Mouse (Mus musculus) large intestine, adult 2 months (tissue): ENCODE results near the gene Rpl19. TPM values are rescaled to one million over a fixed set of nuclear protein-coding genes. Genes with fewer than 3 reads are reported as not detected.

ENCODE experiments used
- DNase-seq: peaks from one replicate; pipeline ENCODE4 v3.0.0-alpha.2; 2012; ENCODE audit warnings: low read depth, low spot score
- WGBS: fragments of 180-500 bp; shearing (Covaris S2); methylation state at CpG from one replicate; pipeline ENCODE4 v1.1.7; 2018; 5-methylcytosine and 5-hydroxymethylcytosine counted together
- polyA plus RNA-seq: library from polyadenylated mRNA; depleted of rRNA; stranded (reverse); fragments of >200 nt; gene quantifications from 2 replicates; pipeline ENCODE4 v1.2.3, GENCODE M21; 2012; rRNA removed

The Rpl19 gene
- polyA plus RNA-seq: 883 and 1,013 TPM in 2 replicates

- DNase-seq: peak; percentile 79
- under 1% methylated on average over 66 of the region's 69 CpGs for WGBS
Observed at GRCm38 (mm10) chr11:98026570-98027296, at the start of gene Rpl19. Gene Rpl19, plus strand, starts transcription at chr11:98026710.

GRCm38 (mm10) chr11:97977797-97978196 lies 48.7 kb upstream of the Rpl19 start:
- DNase-seq: no peak
- WGBS: 74% methylated on average over 5 of the region's 5 CpGs

- no peak for DNase-seq
- WGBS: 84% methylated on average over 13 of the region's 13 CpGs
Observed at GRCm38 (mm10) chr11:97978392-97978791, 48.1 kb upstream of the Rpl19 start.

DNA sequence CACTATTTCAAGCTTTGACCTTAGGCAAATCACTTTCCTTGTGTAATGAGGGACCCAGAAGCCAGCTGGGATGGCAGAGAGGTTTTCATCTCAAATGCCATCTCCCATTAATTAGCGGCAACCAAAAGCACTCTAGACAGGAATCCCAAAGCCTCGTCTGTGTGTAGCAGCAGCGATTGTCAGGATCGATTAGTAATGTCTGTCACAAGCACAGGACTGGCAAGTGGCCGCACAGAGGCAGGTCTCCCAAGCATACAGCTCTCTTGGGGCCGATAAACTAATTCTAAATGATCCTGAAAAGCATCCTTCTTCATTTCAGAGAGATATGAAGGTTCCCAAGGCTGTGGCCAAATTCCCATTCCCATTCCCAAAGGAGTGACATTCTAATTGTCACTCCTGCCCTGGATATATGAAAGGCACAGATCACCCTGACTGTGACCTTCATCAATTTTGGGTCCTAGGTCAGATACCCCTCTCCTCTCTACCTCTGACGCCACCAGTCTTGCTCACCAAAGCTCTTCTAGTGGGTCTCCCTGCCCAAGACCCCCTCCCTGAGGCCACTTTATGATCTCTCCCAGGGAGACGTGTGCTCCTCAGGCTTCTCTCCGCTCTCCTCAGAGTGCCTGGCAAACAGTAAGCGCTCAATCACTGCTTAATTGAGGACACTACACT lies 46.5 kb upstream of the Rpl19 start:
- no peak for DNase-seq
- WGBS: 71% methylated on average over 10 of the region's 10 CpGs

GRCm38 (mm10) chr11:97980531-97980966 lies 46.0 kb upstream of the Rpl19 start:
- 62% methylated on average over 9 of the region's 9 CpGs for WGBS

GRCm38 (mm10) chr11:97982721-97983120 lies 43.8 kb upstream of the Rpl19 start:
- DNase-seq: no peak
- WGBS: 87% methylated on average over 9 of the region's 9 CpGs

More at GRCm38 (mm10) chr11:97980531-97980966, 46.0 kb upstream of the Rpl19 start:
- DNase-seq: no peak

- WGBS: 80% methylated on average over 3 of the region's 3 CpGs
- no peak for DNase-seq
Observed at GRCm38 (mm10) chr11:97983506-97983905, 43.0 kb upstream of the Rpl19 start.

GRCm38 (mm10) chr11:97983983-97984382 lies 42.5 kb upstream of the Rpl19 start:
- no peak for DNase-seq
- WGBS: 84% methylated on average over 1 of the region's 1 CpGs

GRCm38 (mm10) chr11:97985727-97986677 lies 40.5 kb upstream of the Rpl19 start, which contains the start of gene Plxdc1:
Gene Plxdc1, minus strand, starts transcription at chr11:97986444.
- DNase-seq: no peak

DNA sequence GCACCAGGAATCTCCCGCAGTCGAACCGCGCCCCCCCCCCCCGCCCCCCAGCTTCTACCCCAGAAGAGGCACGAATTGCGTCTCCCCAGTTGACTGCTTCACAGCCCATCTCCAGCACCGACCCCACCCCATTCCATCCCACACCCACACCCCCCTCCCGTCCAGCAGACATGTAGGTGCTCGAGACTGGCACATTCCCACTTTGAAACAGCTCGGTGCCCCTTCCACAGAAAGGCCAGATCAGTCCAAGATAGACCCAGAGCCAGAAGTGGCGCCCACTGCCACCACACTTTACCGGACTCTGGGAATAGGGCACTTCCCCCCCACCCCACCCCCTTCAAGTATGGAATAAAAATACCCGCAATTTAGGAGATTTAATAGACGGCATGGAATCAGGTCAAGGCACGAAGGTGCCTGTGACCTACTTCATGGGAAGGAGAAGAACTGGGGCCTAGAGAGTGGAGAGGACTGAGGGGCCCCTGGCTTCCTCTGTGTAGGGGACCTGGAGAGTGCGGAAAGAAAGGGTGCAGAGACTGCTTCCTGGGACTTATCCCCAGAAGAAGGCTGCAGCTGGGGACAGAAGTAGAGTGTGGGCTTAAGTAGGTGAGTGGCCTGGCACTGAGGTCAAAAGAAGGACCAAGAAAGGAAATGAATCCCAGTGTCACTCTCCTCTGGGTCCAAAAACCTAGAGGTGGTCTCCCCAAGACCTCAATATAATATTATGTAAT lies 39.6 kb upstream of the Rpl19 start:
- no peak for DNase-seq
- 28% methylated on average over 13 of the region's 17 CpGs for WGBS

More at GRCm38 (mm10) chr11:97985727-97986677, 40.5 kb upstream of the Rpl19 start, which contains the start of gene Plxdc1:
- 4% methylated on average over 74 of the region's 74 CpGs for WGBS

DNA sequence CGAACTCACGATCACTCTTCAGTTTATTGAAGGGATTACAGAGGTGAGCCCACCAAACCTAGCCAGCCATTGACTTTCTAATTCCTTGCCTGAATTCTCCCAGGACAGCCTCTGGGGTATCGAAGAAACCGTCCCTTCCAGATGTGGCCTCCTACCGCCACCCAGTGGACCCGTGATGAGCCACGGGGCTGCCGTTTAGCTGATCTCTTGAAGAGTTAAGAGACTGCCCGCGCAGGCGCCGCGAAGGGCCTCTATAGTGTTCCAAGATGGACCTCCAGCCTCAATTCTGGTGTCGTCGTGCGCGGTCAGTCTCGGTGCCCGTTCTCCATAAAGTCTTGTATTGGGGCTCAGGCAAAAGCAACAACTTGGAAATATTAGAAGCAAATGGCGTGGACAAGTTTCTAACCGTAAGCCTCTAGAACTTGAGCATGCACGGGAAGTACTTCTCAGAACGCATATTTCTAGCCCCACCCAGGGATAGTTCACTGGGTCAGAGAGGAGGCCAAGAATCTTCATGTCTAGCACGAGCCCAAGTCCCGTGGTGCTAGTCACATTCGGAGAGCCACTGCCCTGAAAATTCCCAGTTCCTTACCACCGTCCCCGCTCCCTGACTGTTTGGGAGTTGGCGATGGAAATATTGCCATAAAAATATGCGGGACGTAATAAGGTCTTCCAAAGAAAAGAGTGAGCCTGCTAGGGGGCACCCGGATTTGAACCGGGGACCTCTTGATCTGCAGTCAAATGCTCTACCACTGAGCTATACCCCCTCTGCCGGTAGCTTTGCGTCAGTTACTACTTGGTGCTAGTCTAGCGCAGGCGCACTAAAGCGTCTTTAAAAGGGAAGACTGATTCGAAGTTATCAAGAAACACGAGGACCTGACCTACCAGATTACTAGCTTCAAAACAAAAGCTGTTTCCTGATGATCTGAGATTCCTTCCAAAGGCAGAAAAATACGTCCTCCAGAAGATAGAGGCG lies 38.7 kb upstream of the Rpl19 start:
- WGBS: under 1% methylated on average over 42 of the region's 42 CpGs
- DNase-seq: peak; percentile 70

DNA sequence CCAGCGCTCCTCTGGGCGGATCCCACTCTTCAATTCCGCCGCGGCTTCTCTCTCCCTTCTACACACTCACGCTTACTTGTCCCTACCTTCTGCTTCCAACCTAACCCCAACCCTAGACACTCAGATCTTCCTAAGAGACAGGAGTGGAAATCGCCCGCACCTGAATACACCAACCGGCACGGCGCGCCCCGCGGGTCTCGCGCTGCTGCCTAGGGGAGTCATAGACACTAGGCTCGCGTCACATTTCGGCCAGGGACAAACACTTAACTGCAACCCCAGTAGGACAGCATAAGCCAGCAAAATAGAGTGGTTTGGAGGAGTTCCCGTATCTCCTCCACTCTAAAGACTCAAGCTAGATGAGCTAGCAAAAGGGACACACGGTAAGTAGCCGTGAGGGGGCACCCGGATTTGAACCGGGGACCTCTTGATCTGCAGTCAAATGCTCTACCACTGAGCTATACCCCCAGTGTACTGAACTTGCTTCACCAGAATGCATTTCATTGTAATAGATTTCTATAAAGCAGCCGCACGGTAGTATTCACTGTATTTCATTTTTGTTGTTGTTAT lies 37.9 kb upstream of the Rpl19 start:
- no peak for DNase-seq
- WGBS: under 1% methylated on average over 26 of the region's 26 CpGs

DNA sequence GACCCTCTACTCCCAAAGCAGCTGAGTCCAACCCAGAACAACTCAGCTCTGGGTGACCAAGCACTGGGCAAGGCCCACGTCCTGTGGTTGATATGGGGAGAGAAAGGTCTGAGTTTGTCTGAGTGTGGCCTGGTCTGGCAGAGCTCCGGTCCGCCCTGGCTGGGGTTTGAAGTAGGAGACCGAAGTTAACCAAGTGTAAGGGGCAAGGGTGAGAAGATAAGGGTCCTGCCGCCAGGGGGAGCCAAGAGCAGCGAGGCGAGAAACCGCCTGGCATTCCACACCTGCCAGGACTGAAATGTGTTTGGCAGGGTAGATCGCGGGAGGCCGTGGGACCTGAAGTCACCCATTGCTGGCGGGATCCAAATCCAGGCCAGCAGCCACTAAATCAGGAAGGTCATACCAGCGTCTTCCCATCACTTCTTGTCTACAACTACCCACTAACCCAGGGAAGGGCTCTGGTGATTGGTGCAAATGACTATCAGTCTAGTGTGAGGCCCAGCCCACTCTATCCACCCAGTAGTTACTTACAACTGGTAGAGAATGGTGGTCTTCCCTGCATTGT lies 31.9 kb upstream of the Rpl19 start:
- peak; percentile 65 for DNase-seq
- WGBS: 3% methylated on average over 13 of the region's 13 CpGs

DNA sequence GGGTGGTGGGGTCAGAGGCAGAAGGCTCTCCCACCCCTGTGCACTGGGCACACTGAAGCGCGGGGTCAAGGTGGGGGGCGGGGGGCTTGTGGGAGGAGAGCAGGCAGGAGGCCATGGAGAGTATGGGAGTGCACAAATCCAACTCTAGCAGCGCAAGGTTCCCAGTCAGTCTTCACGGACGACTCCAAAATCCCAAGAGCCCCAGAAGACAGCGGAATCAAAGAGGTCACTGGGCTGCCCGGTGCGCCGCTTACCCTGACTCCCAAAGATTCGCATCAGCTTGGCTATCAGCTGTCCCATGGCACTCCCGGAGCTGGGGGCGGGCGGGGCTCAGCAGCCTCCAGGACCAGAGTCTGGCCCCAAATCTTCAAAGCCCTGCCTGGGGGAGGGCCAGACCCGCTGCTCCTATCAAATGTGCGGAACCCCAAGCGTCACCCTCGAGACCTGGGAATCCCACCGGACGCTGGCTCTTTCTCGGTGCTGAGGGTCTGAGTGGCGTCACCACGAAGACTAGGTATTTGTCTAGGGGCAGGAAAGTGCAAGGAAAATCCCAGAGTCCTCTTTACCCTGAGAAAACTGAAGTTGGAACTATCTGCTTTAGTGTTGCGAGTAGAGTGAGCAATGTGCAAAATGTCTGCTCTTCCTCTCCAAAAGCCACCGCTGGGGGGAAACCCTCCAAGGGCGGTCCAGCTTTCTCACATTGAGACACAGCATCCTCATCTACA lies 30.8 kb upstream of the Rpl19 start, which contains the start of gene Arl5c:
Gene Arl5c, minus strand, starts transcription at position 618 of the 725 bp plus-strand sequence.
- no peak for DNase-seq
- WGBS: 9% methylated on average over 26 of the region's 26 CpGs

GRCm38 (mm10) chr11:97996691-97997090 lies 29.8 kb upstream of the Rpl19 start:
- 53% methylated on average over 1 of the region's 1 CpGs for WGBS

DNA sequence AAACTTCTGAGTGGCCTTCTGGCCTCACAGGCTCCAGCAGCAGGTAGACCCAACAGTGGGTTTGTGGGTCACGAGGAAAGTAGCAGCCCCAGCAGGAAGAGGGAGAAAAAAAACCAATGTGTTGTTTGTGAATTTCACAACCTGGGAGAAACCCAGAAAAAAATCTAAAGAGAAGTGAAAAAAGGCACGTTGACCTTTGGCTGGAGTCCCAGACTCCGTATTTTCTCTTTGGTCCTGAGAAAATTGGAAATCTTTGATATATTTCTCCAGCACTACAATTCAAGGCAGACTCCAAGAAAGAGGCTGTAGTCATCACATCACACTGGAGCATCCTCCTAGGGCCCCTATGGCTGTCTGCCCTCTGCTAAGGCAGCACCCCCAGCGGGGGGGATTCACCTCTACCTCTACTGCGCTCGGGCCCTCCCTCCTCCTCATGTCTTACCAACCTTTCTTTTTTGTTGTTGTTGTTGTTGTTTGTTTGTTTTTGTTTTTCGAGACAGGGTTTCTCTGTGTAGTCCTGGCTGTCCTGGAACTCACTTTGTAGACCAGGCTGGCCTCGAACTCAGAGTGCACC lies 29.0 kb upstream of the Rpl19 start:
- no peak for DNase-seq
- WGBS: 72% methylated on average over 8 of the region's 8 CpGs

More at GRCm38 (mm10) chr11:97996691-97997090, 29.8 kb upstream of the Rpl19 start:
- DNase-seq: no peak
